Mouse (Mus musculus): ENCODE results near the gene B3gnt7.

- TF ChIP-seq CTCF (IDR thresholded peaks at IDR 0.05; ENCODE audit: low read depth) (no peak), EP300 (IDR thresholded peaks at IDR 0.05; ENCODE audit: low read depth) (no peak)
Observed at GRCm38 (mm10) chr1:86350576-86350975, 47.9 kb downstream of the B3gnt7 start.

Data from liver, embryonic 14.5 days (tissue).